Mouse (Mus musculus) large intestine, adult 2 months (tissue): ENCODE results near the gene Ubc. TPM values are rescaled to one million over a fixed set of nuclear protein-coding genes. Genes with fewer than 3 reads are reported as not detected.
A peak's percentile ranks its signal among the peaks of the same experiment; 100 is the strongest.
"Not testable (repeated sequence)": the region's sequence is repeated elsewhere in the genome, so short reads cannot be mapped to it uniquely, and the experiment has no call there.

ENCODE experiments used
- DNase-seq: peaks from one replicate; pipeline ENCODE4 v3.0.0-alpha.2; 2012; ENCODE audit warnings: low read depth, low spot score
- WGBS: fragments of 180-500 bp; shearing (Covaris S2); methylation state at CpG from one replicate; pipeline ENCODE4 v1.1.7; 2018; 5-methylcytosine and 5-hydroxymethylcytosine counted together
- polyA plus RNA-seq: library from polyadenylated mRNA; depleted of rRNA; stranded (reverse); fragments of >200 nt; gene quantifications from 2 replicates; pipeline ENCODE4 v1.2.3, GENCODE M21; 2012; rRNA removed

Ubc gene
- 628 and 848 TPM in 2 replicates for polyA plus RNA-seq

GRCm38 (mm10) chr5:125389579-125390441 lies at the start of gene Ubc:
Gene Ubc (minus strand): TSS chr5:125390202.
- WGBS = under 1% methylated on average over 69 of the region's 69 CpGs
- peak; percentile 93 for DNase-seq

GRCm38 (mm10) chr5:125434347-125434746 lies 44.3 kb upstream of the Ubc start:
- WGBS = 61% methylated on average over 15 of the region's 15 CpGs
- not testable (repeated sequence) for DNase-seq

- peak; percentile 82 for DNase-seq
- under 1% methylated on average over 46 of the region's 46 CpGs for WGBS
Measured at GRCm38 (mm10) chr5:125433793-125434337, 43.9 kb upstream of the Ubc start, which contains the start of gene Dhx37. Gene Dhx37 (minus strand): TSS chr5:125434121.

GRCm38 (mm10) chr5:125432324-125432723 lies 42.3 kb upstream of the Ubc start:
- WGBS = 93% methylated on average over 2 of the region's 2 CpGs
- DNase-seq = not testable (repeated sequence)

GRCm38 (mm10) chr5:125426343-125426742 lies 36.3 kb upstream of the Ubc start:
- WGBS = 96% methylated on average over 10 of the region's 10 CpGs
- DNase-seq = no peak

GRCm38 (mm10) chr5:125425698-125426276 lies 35.8 kb upstream of the Ubc start:
- WGBS = 88% methylated on average over 10 of the region's 10 CpGs

GRCm38 (mm10) chr5:125419124-125419523 lies 29.1 kb upstream of the Ubc start:
- DNase-seq = no peak
- WGBS = 74% methylated on average over 11 of the region's 11 CpGs

More at GRCm38 (mm10) chr5:125425698-125426276, 35.8 kb upstream of the Ubc start:
- DNase-seq = no peak

GRCm38 (mm10) chr5:125418636-125419035 lies 28.6 kb upstream of the Ubc start:
- no peak for DNase-seq
- WGBS = 87% methylated on average over 12 of the region's 12 CpGs

GRCm38 (mm10) chr5:125416183-125416582 lies 26.2 kb upstream of the Ubc start:
- 90% methylated on average over 8 of the region's 8 CpGs for WGBS
- no peak for DNase-seq

GRCm38 (mm10) chr5:125413763-125414162 lies 23.8 kb upstream of the Ubc start:
- 84% methylated on average over 4 of the region's 4 CpGs for WGBS
- no peak for DNase-seq

- not testable (repeated sequence) for DNase-seq
- WGBS = 85% methylated on average over 8 of the region's 8 CpGs
Measured at GRCm38 (mm10) chr5:125412536-125412935, 22.5 kb upstream of the Ubc start.

GRCm38 (mm10) chr5:125411972-125412530 lies 22.0 kb upstream of the Ubc start:
- WGBS = 64% methylated on average over 5 of the region's 5 CpGs

GRCm38 (mm10) chr5:125409348-125410090 lies 19.5 kb upstream of the Ubc start:
- WGBS = 18% methylated on average over 20 of the region's 20 CpGs
- no peak for DNase-seq

More at GRCm38 (mm10) chr5:125411972-125412530, 22.0 kb upstream of the Ubc start:
- no peak for DNase-seq

GRCm38 (mm10) chr5:125408842-125409241 lies 18.8 kb upstream of the Ubc start:
- no peak for DNase-seq
- 6% methylated on average over 13 of the region's 13 CpGs for WGBS

GRCm38 (mm10) chr5:125407910-125408575 lies 18.0 kb upstream of the Ubc start:
- no peak for DNase-seq
- WGBS = 81% methylated on average over 14 of the region's 14 CpGs

GRCm38 (mm10) chr5:125407020-125407830 lies 17.2 kb upstream of the Ubc start:
- no peak for DNase-seq
- WGBS = 60% methylated on average over 13 of the region's 13 CpGs

- no peak for DNase-seq
- WGBS = 5% methylated on average over 20 of the region's 20 CpGs
Measured at GRCm38 (mm10) chr5:125406322-125407016, 16.5 kb upstream of the Ubc start.
